13 mouse cellular contexts compared by ENCODE assay signal in genomic region chr15:23317409-23317808, GRCm38 (mm10).
DNase-seq lines count a peak whose midpoint lies in the region; TF ChIP-seq lines count a peak whose summit lies in the region.
"Had no signal": no experiment of that assay in that cellular context is flagged by ENCODE, and none has a peak within 500 bp of the region (broad histone marks: within the 10 kb centered on the region; RNA-seq: fewer than 3 reads in every experiment).

No protein-coding gene starts in this region.

- TF ChIP-seq POLR2A in cerebellum, adult 2 months (IDR thresholded peaks at IDR 0.05; ENCODE audit: borderline replicate concordance, insufficient read depth, low read length) = no peak

- H3K4me3 ChIP-seq in cerebellum, adult 2 months (replicated peaks; ENCODE audit: insufficient read depth, low read depth, low read length) = no peak overlapping the region
- H3K4me3 ChIP-seq: embryonic facial prominence, embryonic 10.5 days; embryonic facial prominence, embryonic 12.5 days; forebrain, embryonic 13.5 days; forebrain, embryonic 15.5 days had no signal

- 0 out of 2 replicates have a peak overlapping the region, but pooled peaks have one; percentile 59 for H3K27ac ChIP-seq in cerebellum, adult 2 months (ENCODE audit: insufficient read depth, low read length)
- H3K27ac ChIP-seq: embryonic facial prominence, embryonic 10.5 days; embryonic facial prominence, embryonic 12.5 days; forebrain, embryonic 13.5 days; forebrain, embryonic 15.5 days had no signal

- H3K4me1 ChIP-seq in cerebellum, adult 2 months (ENCODE audit: control insufficient read depth, insufficient read depth, low read length) = no peaks in the 10 kb centered on the region; the same call in 1 of the 2 replicates
- H3K4me1 ChIP-seq: embryonic facial prominence, embryonic 10.5 days; embryonic facial prominence, embryonic 12.5 days; forebrain, embryonic 13.5 days; forebrain, embryonic 15.5 days had no signal

- TF ChIP-seq CTCF in cerebellum, adult 2 months (IDR thresholded peaks at IDR 0.05; ENCODE audit: borderline replicate concordance, insufficient read depth, low read depth, low read length) = no peak

- no peak for DNase-seq in cerebellum, adult 2 months
- no peak for DNase-seq in cerebellum, adult 11-12 months
- peak; percentile 8 to 36 for DNase-seq in cerebellum, postnatal 14 days
- no peak for DNase-seq in cerebellum, adult 11 months
- DNase-seq in lung, postnatal 25 days (ENCODE audit: low spot score) = no peak
- DNase-seq: adrenal gland, adult 2 months; adrenal gland, postnatal 10 days; adrenal gland, postnatal 25 days; forebrain, postnatal 0 days had no signal

- no peaks in the 10 kb centered on the region for H3K27me3 ChIP-seq in cerebellum, adult 2 months (ENCODE audit: control insufficient read depth, insufficient read depth, low read length)
- H3K27me3 ChIP-seq: embryonic facial prominence, embryonic 12.5 days; forebrain, embryonic 13.5 days; forebrain, embryonic 15.5 days had no signal

Comparison
In these comparisons a context has a peak if more than half of its experiments do, and no peak if none do; other contexts are left out.
1. DNase-seq: peak in cerebellum, postnatal 14 days (2 of 2); none in cerebellum, adult 2 months (0 of 2), cerebellum, adult 11-12 months (single experiment), cerebellum, adult 11 months (single experiment) and lung, postnatal 25 days (single experiment).